Mouse (Mus musculus) MEL (cell line): Measurements from ENCODE around the gene Slc30a1.

Experiments
- CHD1 ChIP-seq: IDR thresholded peaks from 2 replicates; pipeline ENCODE4 v1.6.1; 2012; ENCODE audit warnings: low read depth, mild to moderate bottlenecking, inconsistent platforms, low read length, improper control_type of control experiment
- CHD2 ChIP-seq: IDR thresholded peaks from 2 replicates; pipeline ENCODE4 v1.6.1; 2011; ENCODE audit warnings: low read length, improper control_type of control experiment
- CTCF ChIP-seq, 3 experiments: IDR thresholded peaks in 2 of 3; conservative IDR thresholded peaks in 1 of 3; 2 replicates each; pipeline ENCODE4 v1.5.1; 2011 to 2012; ENCODE audit warnings: low read length in 3 of 3, low read depth in 2 of 3, mild to moderate bottlenecking in 2 of 3, improper control_type of control experiment in 1 of 3, inconsistent platforms in 1 of 3, mixed read lengths in 1 of 3, moderate library complexity in 1 of 3; ENCODE audit not compliant: control insufficient read depth in 1 of 3, insufficient read depth in 1 of 3, poor library complexity in 1 of 3, severe bottlenecking in 1 of 3
- ETS1 ChIP-seq: IDR thresholded peaks from 2 replicates; pipeline ENCODE4 v1.6.1; 2012; ENCODE audit warnings: low read depth, mild to moderate bottlenecking, inconsistent platforms, low read length, improper control_type of control experiment, moderate library complexity
- GATA1 ChIP-seq: IDR thresholded peaks from 2 replicates; pipeline ENCODE4 v1.6.1; 2011; ENCODE audit warnings: low read depth, low read length, improper control_type of control experiment
- MAFK ChIP-seq: IDR thresholded peaks from 2 replicates; pipeline ENCODE4 v1.6.1; 2011; ENCODE audit warnings: low read depth, mild to moderate bottlenecking, low read length, improper control_type of control experiment, borderline replicate concordance
- MYC ChIP-seq: IDR thresholded peaks from 2 replicates; pipeline ENCODE4 v1.6.1; 2011; ENCODE audit warnings: low read depth, mild to moderate bottlenecking, low read length, improper control_type of control experiment, moderate library complexity
- NELFE ChIP-seq: IDR thresholded peaks from 2 replicates; pipeline ENCODE4 v1.6.1; 2011; ENCODE audit warnings: low read depth, low read length, improper control_type of control experiment
- POLR2A ChIP-seq, 2 experiments: IDR thresholded peaks; 2 replicates each; pipeline ENCODE4 v1.6.1; 2011 to 2012; ENCODE audit warnings: low read length in 2 of 2, mild to moderate bottlenecking in 2 of 2, control low read depth in 1 of 2, improper control_type of control experiment in 1 of 2, low read depth in 1 of 2, moderate library complexity in 1 of 2; ENCODE audit not compliant: control insufficient read depth in 1 of 2, insufficient read depth in 1 of 2, poor library complexity in 1 of 2
- RAD21 ChIP-seq: IDR thresholded peaks from 2 replicates; pipeline ENCODE4 v1.6.1; 2011; ENCODE audit warnings: mild to moderate bottlenecking, low read depth, low read length, improper control_type of control experiment
- SIN3A ChIP-seq: IDR thresholded peaks from 2 replicates; pipeline ENCODE4 v1.6.1; 2012; ENCODE audit warnings: low read length, improper control_type of control experiment, inconsistent platforms
- TCF12 ChIP-seq: IDR thresholded peaks from 2 replicates; pipeline ENCODE4 v1.6.1; 2014; ENCODE audit warnings: low read depth, mild to moderate bottlenecking, inconsistent platforms, low read length, improper control_type of control experiment, moderate library complexity
- USF2 ChIP-seq, 2 experiments: IDR thresholded peaks; 2 replicates each; pipeline ENCODE4 v1.6.1; 2011 to 2012; ENCODE audit warnings: improper control_type of control experiment in 2 of 2, low read length in 2 of 2, borderline replicate concordance in 1 of 2, inconsistent platforms in 1 of 2, low read depth in 1 of 2, mild to moderate bottlenecking in 1 of 2; ENCODE audit not compliant: insufficient read depth in 1 of 2

DNA sequence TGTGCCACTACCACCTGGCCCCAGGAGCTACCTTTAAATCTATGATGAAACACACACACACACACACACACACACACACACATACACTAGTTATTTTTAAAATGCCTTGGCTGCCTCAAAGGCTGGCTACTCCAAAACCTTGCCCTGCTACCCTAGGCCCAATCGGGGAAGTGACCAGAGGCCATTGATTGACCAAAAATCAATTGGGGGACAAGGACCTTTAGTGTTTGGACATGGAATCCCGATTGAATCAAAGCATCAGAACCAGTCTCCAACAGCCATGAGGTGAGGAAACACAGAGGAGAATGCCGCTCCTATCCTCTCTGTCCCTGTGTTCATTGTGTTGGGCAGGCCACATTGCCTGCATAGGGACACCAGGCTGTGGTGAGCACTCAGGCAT, 15.1 kb downstream of the Slc30a1 start:
- TF ChIP-seq MAFK (no peak), CHD2 (no peak), CTCF (IDR thresholded peaks at IDR 0.05 in 2 of 3, conservative IDR thresholded peaks at IDR 0.05 in 1 of 3; ENCODE audit: control insufficient read depth in 1 of 3, insufficient read depth in 1 of 3, low read depth in 2 of 3, low read length in 3 of 3, poor library complexity in 1 of 3, severe bottlenecking in 1 of 3) (no peak), TCF12 (no peak), POLR2A (IDR thresholded peaks at IDR 0.05; ENCODE audit: control insufficient read depth in 1 of 2, insufficient read depth in 1 of 2, low read depth in 1 of 2, low read length in 2 of 2, poor library complexity in 1 of 2) (no peak), ETS1 (no peak), USF2 (IDR thresholded peaks at IDR 0.05; ENCODE audit: borderline replicate concordance in 1 of 2, insufficient read depth in 1 of 2, low read depth in 1 of 2, low read length in 2 of 2) (no peak), RAD21 (no peak), SIN3A (no peak), CHD1 (no peak), NELFE (no peak), MYC (no peak), GATA1 (no peak)
